Mouse (Mus musculus) testis, postnatal 10 days (tissue): ENCODE measurements around the gene Hdac5.
A peak's percentile ranks its signal among the peaks of the same experiment; 100 is the strongest.
"Not testable (repeated sequence)": the region's sequence is repeated elsewhere in the genome, so short reads cannot be mapped to it uniquely, and the experiment has no call there.

Experiments used
- DNase-seq: peaks from one replicate; pipeline ENCODE4 v3.0.0; 2021; ENCODE audit warnings: low spot score

Gene Hdac5

GRCm38 (mm10) chr11:102185677-102186076 is 44.3 kb downstream of the Hdac5 start:
- no peak for DNase-seq

DNA sequence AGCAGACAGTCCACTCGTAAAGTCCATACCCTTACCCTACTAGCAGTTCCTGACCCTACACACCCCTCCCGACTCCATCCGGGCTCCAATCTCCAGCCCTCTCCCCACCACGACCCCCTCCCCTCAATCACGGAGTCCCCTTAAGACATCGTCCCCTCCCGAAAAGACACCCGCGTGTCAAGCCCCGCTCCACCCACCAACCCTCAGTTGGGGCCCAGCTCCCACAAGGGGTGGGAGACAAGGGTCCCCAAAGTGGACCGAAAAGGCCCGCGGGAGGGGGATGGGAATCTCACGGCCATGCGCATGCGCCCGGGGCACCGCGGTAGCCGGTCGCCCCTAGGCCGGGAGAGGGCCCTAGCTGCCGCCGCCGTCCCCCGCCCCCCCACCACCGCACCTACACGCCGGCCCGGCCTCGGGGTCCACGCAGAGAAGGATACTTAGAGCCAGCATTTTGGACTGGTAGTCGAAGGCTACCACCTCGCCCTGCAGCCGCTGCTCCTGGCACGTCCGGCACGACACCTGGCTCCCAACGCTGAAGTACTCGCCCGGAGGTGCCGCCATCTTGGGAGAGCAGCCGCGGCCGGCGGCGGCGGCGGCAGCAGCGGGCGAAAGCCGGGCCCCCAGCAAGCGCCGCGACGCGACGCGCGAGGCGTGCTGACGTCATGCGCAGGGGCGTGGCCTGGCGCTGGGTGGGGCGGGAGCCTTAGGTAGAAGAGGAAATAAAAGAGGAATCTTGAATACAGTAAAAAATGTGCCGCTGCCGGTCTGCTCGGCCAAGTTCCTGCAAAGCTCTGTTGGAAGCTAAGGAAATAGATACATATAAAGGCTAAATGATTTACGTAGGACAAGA is 45.1 kb downstream of the Hdac5 start, which contains the start of gene Lsm12:
Lsm12 (minus strand) TSS at position 651 of the 850 bp plus-strand sequence.
- peak; percentile 99 for DNase-seq

GRCm38 (mm10) chr11:102184253-102184645 is 45.7 kb downstream of the Hdac5 start:
- DNase-seq = no peak

GRCm38 (mm10) chr11:102179836-102180235 is 50.1 kb downstream of the Hdac5 start:
- DNase-seq = no peak

- no peak for DNase-seq
Measured at GRCm38 (mm10) chr11:102168689-102169088, 61.3 kb downstream of the Hdac5 start.

GRCm38 (mm10) chr11:102167539-102167938 is 62.4 kb downstream of the Hdac5 start:
- DNase-seq = no peak

DNA sequence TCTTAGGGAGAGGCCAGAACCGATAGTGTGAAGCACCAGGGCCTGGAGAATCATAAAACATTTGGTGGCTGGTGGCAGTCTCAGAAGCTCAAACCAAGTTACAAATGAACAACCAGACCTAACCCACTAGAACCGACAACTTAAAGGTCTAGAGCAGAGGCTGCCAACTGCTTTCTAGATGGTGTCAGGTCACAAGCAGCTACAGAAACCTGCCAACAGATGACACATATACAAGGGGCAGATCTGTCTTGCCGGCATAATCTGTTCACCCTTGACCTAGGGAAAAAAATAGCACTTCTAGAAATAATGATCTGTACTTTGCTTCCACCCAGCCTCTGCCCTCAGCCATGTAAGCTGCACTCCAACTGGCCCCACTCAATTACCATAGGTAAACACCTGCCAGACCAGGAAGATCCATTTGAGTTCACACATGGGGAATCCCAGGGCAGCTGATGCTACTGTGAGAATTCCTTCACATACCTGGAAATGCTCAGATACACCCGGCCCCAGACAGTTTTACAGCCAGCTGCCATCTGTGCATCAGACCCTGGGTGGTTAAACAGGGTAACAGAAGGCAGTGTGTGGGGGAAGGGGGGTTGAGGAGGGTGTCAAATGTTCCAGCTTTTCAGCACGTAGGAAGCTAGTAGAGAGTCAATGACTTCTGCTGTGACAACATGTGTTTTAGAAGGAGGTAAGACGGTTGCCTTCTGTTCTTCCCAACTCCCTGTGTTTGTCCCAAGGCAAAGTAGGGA is 63.8 kb downstream of the Hdac5 start:
- DNase-seq = no peak

DNA sequence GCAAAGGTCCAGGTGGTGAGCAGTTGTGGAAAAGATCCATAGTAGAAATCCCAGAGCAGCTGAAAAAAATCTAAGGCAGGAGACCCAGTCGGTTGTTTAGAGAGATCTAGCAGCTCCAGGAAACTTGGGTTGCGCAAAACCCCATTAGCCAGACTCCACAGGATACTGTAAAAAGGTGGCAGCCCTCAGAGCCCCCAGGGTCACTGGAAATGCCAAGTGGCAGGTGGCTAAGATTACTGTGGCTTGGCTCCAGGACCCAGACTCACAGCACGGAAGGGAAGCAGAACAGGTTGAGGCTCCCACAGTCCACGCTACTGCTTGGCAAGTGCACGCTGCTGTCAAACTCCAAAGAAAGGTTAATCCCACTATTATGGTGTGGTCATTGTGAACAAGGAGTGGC is 70.2 kb downstream of the Hdac5 start:
- DNase-seq = no peak

DNA sequence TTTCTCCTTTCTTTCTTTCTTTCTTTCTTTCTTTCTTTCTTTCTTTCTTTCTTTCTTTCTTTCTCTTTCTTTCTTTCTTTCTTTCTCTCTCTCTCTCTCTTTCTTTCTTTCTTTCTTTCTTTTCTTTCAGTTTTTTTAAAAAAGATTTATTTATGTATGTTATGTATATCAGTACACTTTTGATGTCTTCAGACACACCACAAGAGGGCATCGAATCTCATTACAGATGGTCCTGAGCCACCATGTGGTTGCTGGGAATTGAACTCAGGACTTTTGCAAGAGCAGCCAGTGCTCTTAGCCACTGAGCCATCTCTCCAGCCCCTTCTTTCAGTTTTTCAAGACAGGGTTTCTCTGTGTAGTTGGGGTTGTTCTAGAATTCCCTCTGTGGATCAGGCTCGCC is 71.9 kb downstream of the Hdac5 start:
- not testable (repeated sequence) for DNase-seq

DNA sequence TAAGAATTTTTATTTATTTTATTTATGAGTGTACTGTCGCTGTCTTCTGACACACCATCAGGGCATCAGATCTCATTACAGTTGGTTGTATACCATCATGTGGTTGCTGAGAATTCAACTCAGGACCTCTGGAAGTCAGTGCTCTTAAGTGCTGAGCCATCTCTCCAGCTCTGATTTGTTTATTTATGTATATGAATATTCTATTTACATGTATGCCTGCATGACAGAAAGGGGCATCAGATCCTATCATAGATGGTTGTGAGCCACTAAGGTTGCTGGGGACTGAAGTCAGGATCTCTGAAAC is 73.2 kb downstream of the Hdac5 start:
- DNase-seq = no peak

DNA sequence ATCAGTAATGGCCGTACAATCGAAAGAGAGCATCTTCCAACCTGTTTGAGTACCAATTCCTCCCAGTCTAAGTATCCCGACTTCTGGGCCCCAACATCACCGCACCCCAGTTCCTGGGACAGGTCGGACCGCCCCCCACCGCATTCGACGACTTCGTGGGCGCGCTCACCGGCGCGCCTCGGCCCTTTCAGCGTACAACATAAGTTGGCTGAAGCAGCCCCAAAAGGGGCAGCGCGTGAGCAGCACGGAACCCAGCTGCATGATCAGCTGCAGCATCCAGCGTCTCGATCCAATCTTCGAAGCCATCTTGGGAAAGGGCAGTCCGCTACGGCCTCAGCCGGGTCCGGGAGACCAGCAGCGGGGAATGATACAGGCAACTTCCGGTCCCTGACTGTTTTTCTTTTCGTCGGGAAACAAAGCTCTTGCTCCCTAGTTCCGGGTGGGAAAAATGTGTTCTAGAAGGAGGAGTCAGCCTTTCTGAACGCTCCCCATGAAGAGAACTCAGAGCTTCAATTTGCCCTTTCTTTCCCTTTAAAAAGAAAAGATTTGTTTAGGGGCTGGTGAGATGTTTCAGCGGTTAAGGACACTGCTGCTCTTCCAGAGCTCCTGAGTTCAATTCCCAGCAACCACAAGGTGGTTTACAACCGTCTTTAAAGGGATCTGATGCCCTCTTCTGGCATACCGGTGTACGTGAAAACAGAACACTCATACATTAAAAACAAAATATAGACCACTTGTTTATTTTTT is 73.8 kb downstream of the Hdac5 start, which contains the start of gene Tmem101:
Tmem101 (minus strand) TSS at position 366 of the 747 bp plus-strand sequence.
- peak; percentile 91 for DNase-seq

DNA sequence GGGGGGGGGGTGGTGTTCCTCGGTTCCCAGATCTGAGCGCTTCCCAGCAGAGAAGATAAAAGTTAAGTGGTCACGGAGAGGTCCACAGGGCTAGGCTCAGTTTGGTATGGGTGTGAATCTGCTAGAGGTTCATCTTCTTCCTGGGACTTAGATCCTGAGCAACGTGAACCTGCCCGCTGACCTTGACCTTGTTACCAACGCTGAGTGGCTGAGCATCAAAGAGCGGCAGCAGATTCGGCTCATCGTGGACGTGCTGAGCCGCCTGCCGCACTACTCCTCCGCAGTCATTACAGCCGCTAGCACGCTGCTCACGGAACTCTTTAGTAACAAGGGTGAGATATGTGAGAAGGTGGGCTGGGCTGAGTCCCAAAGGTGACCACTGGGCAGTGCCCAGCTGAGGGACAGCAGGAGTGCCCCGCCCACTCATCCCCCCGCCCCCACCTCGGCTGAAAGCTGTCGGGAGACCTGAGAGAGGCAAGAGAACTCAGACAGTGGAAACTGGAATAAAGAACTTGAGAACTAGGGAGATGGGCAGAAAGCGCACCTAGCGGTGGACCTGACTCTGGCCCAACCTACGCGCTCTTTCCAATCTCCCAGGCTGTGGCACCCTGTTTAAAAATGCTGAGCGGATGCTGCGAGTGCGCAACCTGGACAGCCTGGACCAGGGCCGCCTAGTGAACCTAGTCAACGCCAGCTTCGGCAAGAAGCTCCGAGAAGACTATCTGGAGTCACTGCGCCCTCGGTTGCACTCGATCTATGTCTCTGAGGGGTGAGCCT is 82.6 kb downstream of the Hdac5 start:
- DNase-seq = peak; percentile 52

GRCm38 (mm10) chr11:102146531-102146930 is 83.4 kb downstream of the Hdac5 start:
- peak; percentile 51 for DNase-seq

DNA sequence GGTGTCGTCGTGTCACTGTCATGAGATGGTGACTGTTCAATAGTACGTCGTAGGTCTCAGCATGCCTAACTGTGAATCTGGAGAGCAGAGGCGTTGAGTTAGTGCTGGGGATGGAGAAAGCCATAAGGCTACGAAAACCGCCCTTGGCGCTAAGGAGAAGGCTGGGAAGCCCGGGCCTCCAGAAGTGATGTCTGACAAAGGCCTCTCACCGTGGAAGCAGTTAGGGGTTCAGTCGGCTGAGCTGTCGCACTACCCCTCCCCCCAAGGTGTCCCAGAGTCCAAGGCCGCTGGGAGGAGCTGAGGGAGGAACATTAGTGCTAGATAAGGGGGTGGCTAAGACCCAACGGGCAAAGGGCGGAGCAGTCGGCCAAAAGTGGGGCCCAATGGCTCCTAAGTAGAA is 84.0 kb downstream of the Hdac5 start:
- peak; percentile 74 for DNase-seq

DNA sequence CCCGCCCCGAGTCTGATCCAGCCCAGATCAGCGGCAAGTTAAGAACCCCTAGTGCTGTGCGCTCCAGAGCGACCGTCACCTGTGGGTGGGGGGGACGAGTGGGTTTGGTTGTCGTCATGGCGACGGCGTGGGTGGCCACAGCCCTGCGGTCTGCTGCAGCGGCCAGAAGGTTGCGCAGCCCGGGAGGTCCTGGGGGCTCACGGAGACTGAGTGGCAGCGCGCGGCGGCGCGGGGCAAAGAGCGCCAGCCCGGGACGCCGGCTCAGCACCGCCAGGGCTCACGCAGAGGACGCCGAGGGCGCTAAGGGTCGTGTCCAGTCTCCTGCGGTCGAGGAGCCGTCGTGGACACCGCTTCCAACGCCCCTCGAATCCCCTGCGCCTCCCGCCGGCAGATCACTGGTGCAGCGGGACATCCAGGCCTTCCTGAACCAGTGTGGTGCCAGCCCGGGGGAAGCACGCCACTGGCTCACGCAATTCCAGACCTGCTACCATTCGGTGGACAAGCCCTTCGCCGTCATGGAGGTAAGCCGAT is 84.4 kb downstream of the Hdac5 start, which contains the start of gene Nags:
Nags (plus strand) TSS at position 43 of the 531 bp plus-strand sequence.
- peak; percentile 70 for DNase-seq

- DNase-seq = no peak
Measured at GRCm38 (mm10) chr11:102144957-102145470, 85.0 kb downstream of the Hdac5 start.
